Mouse (Mus musculus) ES-Bruce4 (cell line): Measurements from ENCODE around the gene Rab4b.

Experiments used
- CTCF ChIP-seq: IDR thresholded peaks from one replicate; pipeline ENCODE4 v1.8.1; 2011; ENCODE audit warnings: low read depth, low read length
- EP300 ChIP-seq: IDR thresholded peaks from 2 replicates; pipeline ENCODE4 v1.6.1; 2011; ENCODE audit warnings: low read depth, low read length; ENCODE audit not compliant: insufficient read depth
- POLR2A ChIP-seq: IDR thresholded peaks from one replicate; pipeline ENCODE4 v1.8.1; 2011; ENCODE audit warnings: low read length; ENCODE audit not compliant: insufficient read depth

- TF ChIP-seq CTCF: no peak
- no peak for TF ChIP-seq POLR2A
- no peak for TF ChIP-seq EP300
Measured at GRCm38 (mm10) chr7:27168371-27168770, 10.3 kb downstream of the Rab4b start.
